Mouse (Mus musculus): ENCODE data around the gene Gm3411.
"Not testable (repeated sequence)": the region's sequence is repeated elsewhere in the genome, so short reads cannot be mapped to it uniquely, and the experiment has no call there.

Gm3411 gene

GRCm38 (mm10) chr14:6286931-6287715 lies at the start of gene Gm3411:
Gene Gm3411 (minus strand): TSS chr14:6287250.
- in situ Hi-C loops (cut with MseI, MboI): not testable (repeated sequence)

- in situ Hi-C loops (cut with MseI, MboI): not testable (repeated sequence)
These were observed 17.7 kb upstream of the Gm3411 start, which contains the start of gene Gm21103 for GRCm38 (mm10) chr14:6304743-6305142. Gene Gm21103 (minus strand): TSS chr14:6304843.

GRCm38 (mm10) chr14:6219192-6219591 lies 67.9 kb downstream of the Gm3411 start, which contains the start of gene Gm21560:
Gene Gm21560 (minus strand): TSS chr14:6219292.
- in situ Hi-C loops (cut with MseI, MboI): not testable (repeated sequence)

Measured in mouse trophoblast stem cell (cell line).